Mouse (Mus musculus) erythroblast, embryonic 14.5 days (primary cell): ENCODE results near the gene Ypel2.

Experiments used
- GATA1 ChIP-seq: IDR thresholded peaks from 2 replicates; pipeline ENCODE4 v1.6.1; 2012; ENCODE audit warnings: low read length, inconsistent platforms, mixed read lengths
- TAL1 ChIP-seq: IDR thresholded peaks from 3 replicates; pipeline ENCODE4 v1.6.1; 2012; ENCODE audit warnings: low read length, inconsistent platforms, mixed read lengths

- TF ChIP-seq TAL1 (no peak), GATA1 (no peak)
Observed at GRCm38 (mm10) chr11:86914329-86914728, 79.2 kb downstream of the Ypel2 start.
